Mouse (Mus musculus): ENCODE results near the gene 4930430F08Rik.

- TF ChIP-seq CTCF (IDR thresholded peaks at IDR 0.05; ENCODE audit: borderline replicate concordance, extremely low read depth, insufficient read depth, insufficient read length) = no peak
- no peak for TF ChIP-seq POLR2A (IDR thresholded peaks at IDR 0.05; ENCODE audit: borderline replicate concordance, extremely low read depth, insufficient read depth, insufficient read length, poor library complexity, severe bottlenecking)
These were observed 26.1 kb downstream of the 4930430F08Rik start for GRCm38 (mm10) chr10:100564112-100564511.

Data from brain, embryonic 14.5 days (tissue).